Mouse (Mus musculus) hindbrain, embryonic 11.5 days (tissue): ENCODE results near the gene Arhgef16. TPM values are rescaled to one million over a fixed set of nuclear protein-coding genes. Genes with fewer than 3 reads are reported as not detected.

Source experiments
- ATAC-seq: fragments of 200-750 bp; cut with Nextera tagmentation; 2 replicates; pipeline ENCODE4 v1.8.0; 2017; ENCODE audit warnings: mild to moderate bottlenecking, moderate TSS enrichment, moderate library complexity; ENCODE audit not compliant: low FRiP score
- DNase-seq: peaks from one replicate; pipeline ENCODE4 v3.0.0-alpha.2; 2015; ENCODE audit warnings: low spot score
- H3K27ac ChIP-seq: fragments of 300-500 bp; sonication (generic); 2 replicates; pipeline ENCODE4 v1.5.1; 2014; ENCODE audit warnings: mild to moderate bottlenecking, low read depth, low read length
- H3K27me3 ChIP-seq: fragments of 300-500 bp; sonication (generic); 2 replicates; pipeline ENCODE4 v1.6.1; 2014; ENCODE audit warnings: mild to moderate bottlenecking, low read length, moderate library complexity, mixed read lengths; ENCODE audit not compliant: control insufficient read depth, insufficient read depth
- H3K36me3 ChIP-seq: fragments of 300-500 bp; sonication (generic); 2 replicates; pipeline ENCODE4 v1.6.1; 2014; ENCODE audit warnings: mild to moderate bottlenecking, low read length, moderate library complexity, mixed read lengths; ENCODE audit not compliant: control insufficient read depth, insufficient read depth
- H3K4me1 ChIP-seq: fragments of 300-500 bp; sonication (generic); replicated peaks from 2 replicates; pipeline ENCODE4 v1.6.1; 2014; ENCODE audit warnings: low read length, mixed read lengths; ENCODE audit not compliant: control insufficient read depth, insufficient read depth
- H3K4me2 ChIP-seq: fragments of 300-500 bp; sonication (generic); replicated peaks from 2 replicates; pipeline ENCODE4 v1.6.1; 2014; ENCODE audit warnings: mild to moderate bottlenecking, low read depth, low read length
- H3K4me3 ChIP-seq: fragments of 300-500 bp; sonication (generic); 2 replicates; pipeline ENCODE4 v1.5.1; 2014; ENCODE audit warnings: low read depth, low read length
- H3K9ac ChIP-seq: fragments of 300-500 bp; sonication (generic); 2 replicates; pipeline ENCODE4 v1.6.1; 2014; ENCODE audit warnings: low read depth, low read length
- H3K9me3 ChIP-seq: fragments of 300-500 bp; sonication (generic); 2 replicates; pipeline ENCODE4 v1.6.1; 2016; ENCODE audit warnings: low read length; ENCODE audit not compliant: control insufficient read depth
- WGBS: fragments of 180-500 bp; shearing (Covaris S2); extraction: QIAGEN DNeasy Blood & Tissue Kit; methylation state at CpG from one replicate; pipeline ENCODE4 v1.1.7; 2014; 5-methylcytosine and 5-hydroxymethylcytosine counted together
- polyA plus RNA-seq: library from polyadenylated mRNA; unstranded; fragments of >200 nt; fragmentation: Nextera tagmentation; extraction: Ambion mirVana; gene quantifications from 2 replicates; pipeline ENCODE4 v1.2.1, GENCODE M21; 2014

Arhgef16 gene
- polyA plus RNA-seq, 1 experiment from 2014 or later = 2.5 TPM

DNA sequence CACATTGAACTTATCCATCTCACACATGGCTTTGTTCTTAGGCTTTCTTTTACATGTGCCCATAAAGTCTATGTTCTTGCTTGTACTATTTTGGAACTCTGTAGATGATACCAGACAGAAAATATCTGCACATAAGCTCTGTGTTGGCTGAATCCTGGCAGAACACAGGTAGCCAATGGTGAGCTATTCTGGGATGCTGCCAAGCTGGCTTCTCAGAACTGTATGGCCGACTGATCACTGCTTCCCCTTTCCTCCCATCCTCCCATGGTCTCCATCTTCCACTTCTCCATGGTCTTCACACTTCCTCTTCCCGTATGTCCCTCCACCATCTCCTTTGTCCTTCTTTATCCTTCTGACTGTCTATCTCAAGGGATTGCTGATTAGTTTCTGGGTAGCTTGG lies 7.7 kb upstream of the Arhgef16 start:
- 89% methylated on average over 2 of the region's 2 CpGs for WGBS
- ATAC-seq = no peak

DNA sequence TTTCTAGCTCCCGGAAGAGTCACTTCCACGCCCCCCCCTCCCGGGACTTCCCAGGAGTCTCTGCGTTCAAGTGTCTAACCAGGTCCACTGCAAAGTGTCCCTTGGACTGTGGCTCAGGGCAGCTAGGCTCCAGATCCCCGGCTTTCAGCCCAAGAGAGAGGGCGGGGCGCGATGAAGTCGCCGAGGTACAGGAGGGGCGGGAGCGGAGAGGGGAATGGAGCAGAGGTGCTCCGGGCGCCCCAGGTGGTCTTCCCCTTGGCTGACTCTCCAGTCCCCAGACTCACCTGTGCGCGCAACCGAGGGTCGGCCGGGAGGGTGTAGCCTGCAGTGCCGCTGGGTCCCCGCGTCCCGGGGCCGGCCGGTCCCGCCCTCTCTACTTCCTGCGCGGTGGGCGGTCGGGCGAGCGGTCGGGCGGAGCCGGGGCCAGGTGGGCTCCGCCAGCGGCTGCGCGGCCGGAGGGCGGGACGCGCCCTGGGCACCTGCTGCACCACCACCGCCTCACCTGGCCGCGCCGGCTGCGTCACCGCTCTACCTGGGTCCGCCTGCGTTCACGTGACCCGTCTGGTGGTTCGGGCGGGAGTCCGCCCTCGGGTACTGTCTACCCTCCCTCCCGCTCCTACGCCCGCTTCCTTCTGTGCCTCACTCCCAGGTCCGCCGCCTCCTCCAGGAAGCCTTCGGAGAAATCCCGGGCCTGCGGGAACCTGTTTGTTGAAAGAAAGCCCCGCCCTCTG lies 1.8 kb downstream of the Arhgef16 start:
- 1% methylated on average over 63 of the region's 66 CpGs for WGBS
- 0 out of 2 replicates have a peak, but pooled peaks cover 5% of the 10 kb centered on the region for H3K4me1 ChIP-seq
- ATAC-seq (0 out of 2 replicates have a peak, but pooled peaks have one; percentile 25), DNase-seq (peak; percentile 38)
- no peak overlapping the region; the same call in 1 of the 2 replicates for H3K27ac ChIP-seq
- peaks cover 31% of the 10 kb centered on the region for H3K27me3 ChIP-seq
- H3K4me2 ChIP-seq = peak overlapping the region; percentile 81
- H3K36me3 ChIP-seq = no peaks in the 10 kb centered on the region
- peak overlapping the region; percentile 41 for H3K4me3 ChIP-seq
- peak overlapping the region; percentile 27; the same call in 1 of the 2 replicates for H3K9ac ChIP-seq
- H3K9me3 ChIP-seq = no peaks in the 10 kb centered on the region

More for the DNA sequence above, 7.7 kb upstream of the Arhgef16 start:
- Histone ChIP-seq H3K9ac (no peak overlapping the region), H3K9me3 (no peaks in the 10 kb centered on the region), H3K27me3 (no peaks in the 10 kb centered on the region), H3K4me3 (no peak overlapping the region), H3K27ac (no peak overlapping the region), H3K36me3 (no peaks in the 10 kb centered on the region), H3K4me2 (no peak overlapping the region), H3K4me1 (no peaks in the 10 kb centered on the region)
- no peak for DNase-seq

DNA sequence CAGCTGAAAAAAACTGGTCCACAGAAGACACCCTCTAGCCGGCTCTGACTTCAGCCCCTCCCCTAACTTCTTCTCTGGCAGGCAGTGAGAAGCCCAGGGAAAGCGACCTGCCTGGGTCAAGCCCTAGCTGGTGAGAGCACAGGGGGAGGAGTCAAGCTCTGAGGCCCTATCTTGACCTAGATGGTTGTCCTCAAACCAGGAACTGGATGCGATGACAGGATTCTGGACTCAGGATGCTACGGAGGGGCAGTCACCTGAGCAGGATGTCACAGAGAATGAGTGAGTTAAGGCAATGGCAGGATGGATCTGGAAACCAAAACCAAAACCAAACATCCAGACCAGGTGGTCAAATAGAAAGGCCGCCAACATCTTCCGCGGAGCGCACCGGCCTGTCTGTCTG lies 3.7 kb downstream of the Arhgef16 start:
- 30% methylated on average over 9 of the region's 9 CpGs for WGBS

DNA sequence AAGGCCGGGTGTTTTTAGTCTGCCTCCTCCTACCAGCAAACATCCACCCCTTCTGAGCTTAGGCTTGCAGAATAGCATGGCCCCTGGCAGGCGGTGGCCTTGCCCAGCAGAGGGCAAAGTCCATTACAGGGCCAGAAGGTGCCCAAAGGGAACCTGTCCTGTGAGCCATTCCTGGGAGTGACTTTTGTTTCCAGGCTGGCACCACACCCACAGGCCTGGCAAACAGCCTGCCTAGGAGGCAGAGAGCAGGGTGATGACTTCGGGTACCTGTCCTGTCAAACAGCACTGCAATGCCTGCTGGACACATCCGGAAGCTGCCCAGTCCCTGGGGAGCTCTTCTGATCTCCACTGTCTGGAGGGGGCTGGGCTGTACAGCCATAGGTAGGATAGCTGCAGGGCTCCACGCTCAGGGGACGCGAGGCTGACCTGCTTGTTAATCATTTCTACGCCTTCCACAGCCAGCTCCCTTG lies 7.2 kb downstream of the Arhgef16 start:
- Histone ChIP-seq H3K27ac (no peak overlapping the region), H3K4me3 (no peak overlapping the region), H3K4me2 (no peak overlapping the region), H3K27me3 (peaks cover 11% of the 10 kb centered on the region), H3K4me1 (no peaks in the 10 kb centered on the region), H3K9ac (no peak overlapping the region), H3K9me3 (no peaks in the 10 kb centered on the region), H3K36me3 (no peaks in the 10 kb centered on the region)
- DNase-seq (no peak), ATAC-seq (no peak)
- 43% methylated on average over 8 of the region's 8 CpGs for WGBS

More for the DNA sequence above, 3.7 kb downstream of the Arhgef16 start:
- peaks cover 31% of the 10 kb centered on the region for H3K27me3 ChIP-seq
- no peaks in the 10 kb centered on the region for H3K9me3 ChIP-seq
- DNase-seq (no peak), ATAC-seq (no peak)
- no peak overlapping the region for H3K27ac ChIP-seq
- 0 out of 2 replicates have a peak, but pooled peaks cover 5% of the 10 kb centered on the region for H3K4me1 ChIP-seq
- no peak overlapping the region for H3K4me3 ChIP-seq
- H3K4me2 ChIP-seq = no peak overlapping the region
- no peak overlapping the region for H3K9ac ChIP-seq
- no peaks in the 10 kb centered on the region for H3K36me3 ChIP-seq

DNA sequence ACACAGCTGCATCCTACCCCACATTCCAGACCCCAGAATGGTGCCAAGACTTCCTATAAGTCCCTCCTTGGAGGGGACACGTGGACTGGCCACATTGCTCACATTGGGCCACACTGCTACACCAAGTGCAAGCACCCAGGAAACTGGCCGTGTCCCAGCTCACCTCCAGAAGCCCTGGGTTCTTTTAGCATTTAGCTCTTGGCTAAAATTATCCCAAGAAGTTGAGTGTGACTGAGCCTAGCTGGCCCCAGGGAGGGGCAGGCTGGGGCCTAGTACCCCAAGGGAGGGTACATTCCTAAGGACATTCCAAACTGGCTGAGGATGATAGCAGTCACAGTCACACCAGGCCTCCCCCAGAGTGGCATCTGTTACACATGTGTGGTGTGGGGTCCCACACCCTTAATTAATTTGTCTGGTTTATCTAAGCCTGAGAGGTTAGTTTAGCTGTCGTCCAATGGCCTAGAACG lies 7.7 kb downstream of the Arhgef16 start:
- Histone ChIP-seq H3K4me3 (no peak overlapping the region), H3K9ac (no peak overlapping the region), H3K27ac (no peak overlapping the region), H3K4me2 (no peak overlapping the region), H3K9me3 (no peaks in the 10 kb centered on the region), H3K36me3 (no peaks in the 10 kb centered on the region), H3K27me3 (peaks cover 6% of the 10 kb centered on the region), H3K4me1 (no peaks in the 10 kb centered on the region)
- no peak for DNase-seq
- 59% methylated on average over 4 of the region's 4 CpGs for WGBS
- no peak for ATAC-seq

DNA sequence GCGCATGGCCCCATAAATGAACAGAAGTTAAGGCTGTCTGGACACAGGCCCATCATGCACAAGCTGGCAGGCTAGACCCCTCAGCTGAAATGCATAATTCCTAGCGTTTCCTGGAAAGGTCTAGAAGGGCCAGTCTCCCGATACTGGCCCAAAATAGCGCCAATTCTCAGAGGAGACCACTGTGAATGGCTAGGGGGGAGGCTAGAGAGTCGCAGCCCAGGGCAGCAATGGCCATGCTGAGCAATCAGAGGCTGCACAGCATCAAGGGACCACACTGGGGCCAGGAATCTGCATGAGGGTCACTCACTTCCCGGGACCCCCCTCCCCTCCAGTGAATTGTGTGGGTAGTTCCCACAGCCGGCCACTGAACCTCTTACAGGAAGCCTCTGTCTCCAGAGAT lies 17.8 kb downstream of the Arhgef16 start:
- no peak for ATAC-seq
- DNase-seq = no peak
- H3K27me3 ChIP-seq = no peaks in the 10 kb centered on the region
- no peak overlapping the region for H3K9ac ChIP-seq
- H3K4me3 ChIP-seq = no peak overlapping the region
- WGBS = 67% methylated on average over 7 of the region's 7 CpGs
- no peak overlapping the region for H3K4me2 ChIP-seq
- H3K27ac ChIP-seq = no peak overlapping the region
- H3K9me3 ChIP-seq = no peaks in the 10 kb centered on the region
- H3K4me1 ChIP-seq = no peaks in the 10 kb centered on the region
- H3K36me3 ChIP-seq = no peaks in the 10 kb centered on the region

DNA sequence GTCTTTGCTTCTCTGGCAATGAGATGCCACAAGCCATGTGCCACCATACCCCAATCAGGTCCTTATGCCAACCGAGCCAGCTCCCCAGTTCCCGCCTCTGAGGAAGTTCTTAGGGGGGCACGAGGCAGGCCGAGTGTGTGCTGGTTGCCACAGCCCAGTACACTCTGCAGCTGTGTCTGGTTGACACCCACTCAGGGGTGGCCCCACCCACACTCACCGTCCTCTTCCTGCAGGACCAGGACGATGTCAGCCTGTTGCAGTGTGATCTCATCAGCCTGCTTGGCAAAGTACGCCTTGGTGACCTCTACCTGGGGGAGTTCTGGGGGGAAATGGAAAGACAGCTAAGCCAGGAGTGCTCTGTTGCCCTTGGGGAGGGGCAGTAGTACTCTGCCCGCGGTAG lies 22.0 kb downstream of the Arhgef16 start:
- no peak overlapping the region for H3K27ac ChIP-seq
- DNase-seq (no peak), ATAC-seq (no peak)
- H3K4me2 ChIP-seq = no peak overlapping the region
- H3K27me3 ChIP-seq = no peaks in the 10 kb centered on the region
- WGBS = 91% methylated on average over 9 of the region's 9 CpGs
- no peaks in the 10 kb centered on the region for H3K9me3 ChIP-seq
- no peak overlapping the region for H3K4me3 ChIP-seq
- H3K36me3 ChIP-seq = no peaks in the 10 kb centered on the region
- H3K4me1 ChIP-seq = no peaks in the 10 kb centered on the region
- H3K9ac ChIP-seq = no peak overlapping the region

DNA sequence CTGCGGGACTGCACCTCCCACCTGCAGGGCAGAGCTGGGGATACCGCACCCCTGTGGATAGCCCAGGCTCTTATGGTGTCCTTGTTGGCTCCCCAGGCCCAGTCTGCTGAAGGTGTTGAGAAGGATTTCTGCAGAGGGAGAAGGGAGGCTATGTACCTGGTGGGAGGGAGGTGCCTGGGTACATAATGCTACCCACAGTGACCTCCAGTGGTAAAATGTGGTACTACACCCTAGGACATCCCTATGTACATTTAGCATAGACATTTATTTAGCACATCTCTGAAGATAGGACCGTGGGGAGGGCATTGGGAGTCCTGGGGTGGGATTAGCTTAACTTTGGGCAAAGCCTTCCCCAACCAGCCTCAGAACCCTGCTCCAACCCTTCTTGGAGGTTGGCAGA lies 28.5 kb downstream of the Arhgef16 start:
- no peak overlapping the region for H3K4me2 ChIP-seq
- no peaks in the 10 kb centered on the region for H3K4me1 ChIP-seq
- DNase-seq = peak; percentile 82
- H3K27ac ChIP-seq = no peak overlapping the region
- H3K27me3 ChIP-seq = no peaks in the 10 kb centered on the region
- no peak overlapping the region for H3K9ac ChIP-seq
- no peaks in the 10 kb centered on the region for H3K9me3 ChIP-seq
- no peaks in the 10 kb centered on the region for H3K36me3 ChIP-seq
- WGBS = 64% methylated on average over 3 of the region's 3 CpGs
- no peak overlapping the region for H3K4me3 ChIP-seq
- no peak for ATAC-seq

DNA sequence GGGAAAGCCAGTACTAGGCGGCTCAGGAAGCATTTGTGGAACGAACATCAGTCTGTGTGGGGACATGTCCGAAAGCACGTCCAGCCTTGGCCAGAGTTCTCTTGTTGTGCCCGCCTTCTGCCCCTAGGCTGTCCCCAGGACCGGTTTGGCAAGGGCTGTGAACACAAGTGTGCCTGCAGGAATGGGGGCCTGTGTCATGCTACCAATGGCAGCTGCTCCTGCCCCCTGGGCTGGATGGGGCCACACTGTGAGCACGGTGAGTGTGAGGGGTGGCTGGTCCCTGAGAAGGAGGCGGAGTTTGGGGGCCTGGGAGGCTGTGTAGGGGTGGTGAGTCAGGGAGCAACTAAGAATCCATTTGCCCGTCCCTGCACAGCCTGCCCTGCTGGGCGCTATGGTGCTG lies 32.0 kb downstream of the Arhgef16 start:
- WGBS = 65% methylated on average over 9 of the region's 10 CpGs
- Histone ChIP-seq H3K9me3 (no peaks in the 10 kb centered on the region), H3K4me3 (no peak overlapping the region), H3K9ac (no peak overlapping the region), H3K4me2 (no peak overlapping the region), H3K36me3 (no peaks in the 10 kb centered on the region), H3K27me3 (no peaks in the 10 kb centered on the region), H3K4me1 (no peaks in the 10 kb centered on the region), H3K27ac (no peak overlapping the region)
- ATAC-seq (no peak), DNase-seq (no peak)
